Mouse (Mus musculus) brain, embryonic 18.5 days (tissue): ENCODE results near the gene Rgmb.

Experiments used
- DNase-seq: peaks from one replicate; pipeline ENCODE4 v3.0.0-alpha.2; 2012; ENCODE audit warnings: low read depth, low spot score

Rgmb gene

DNA sequence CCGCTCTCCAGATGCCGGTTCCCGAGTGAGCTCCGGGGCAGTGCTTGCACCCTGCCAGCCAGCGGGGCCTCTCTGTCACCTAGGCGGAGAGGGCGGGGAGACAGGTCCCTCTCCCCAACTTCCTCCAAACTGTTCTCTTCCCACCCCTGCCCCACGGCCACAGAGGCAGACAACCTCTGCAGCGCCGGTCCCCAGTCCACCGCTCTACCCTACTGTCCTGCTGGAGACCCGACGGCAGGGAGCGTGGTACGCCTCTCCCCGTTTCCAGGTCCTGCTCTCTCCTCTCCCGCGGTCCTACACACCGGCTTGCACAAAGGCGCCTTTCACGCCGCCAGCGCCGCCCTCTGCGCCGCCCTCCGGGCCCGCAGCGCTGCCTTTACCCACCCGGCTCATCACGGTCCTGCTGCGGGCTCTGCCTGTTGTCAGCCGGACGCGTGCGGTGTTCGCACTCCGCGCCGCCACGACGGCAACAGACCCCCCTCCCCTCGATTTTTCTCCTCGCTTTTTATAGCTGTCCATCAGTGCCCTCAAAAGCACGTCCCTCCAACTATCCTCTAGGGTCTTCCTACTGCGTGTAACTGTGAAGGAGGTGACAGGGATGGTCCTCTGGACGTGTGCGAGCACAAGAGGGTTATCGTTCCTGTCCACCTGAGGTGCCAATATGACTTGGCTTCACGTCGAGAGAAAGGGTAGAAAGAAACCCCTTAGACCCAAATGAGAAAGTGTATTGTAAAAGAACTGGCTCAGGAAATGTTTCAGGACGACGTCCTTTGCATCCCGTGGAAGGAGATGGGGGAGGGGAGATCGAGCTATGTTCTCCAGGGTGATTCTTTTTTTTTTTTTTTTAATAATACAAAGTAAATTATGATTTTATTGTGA lies at the start of gene Rgmb:
Rgmb (minus strand) TSS at position 274 of the 879 bp plus-strand sequence.
- DNase-seq = no peak

GRCm38 (mm10) chr17:15874765-15875164 lies 43.9 kb upstream of the Rgmb start:
- DNase-seq = no peak

DNA sequence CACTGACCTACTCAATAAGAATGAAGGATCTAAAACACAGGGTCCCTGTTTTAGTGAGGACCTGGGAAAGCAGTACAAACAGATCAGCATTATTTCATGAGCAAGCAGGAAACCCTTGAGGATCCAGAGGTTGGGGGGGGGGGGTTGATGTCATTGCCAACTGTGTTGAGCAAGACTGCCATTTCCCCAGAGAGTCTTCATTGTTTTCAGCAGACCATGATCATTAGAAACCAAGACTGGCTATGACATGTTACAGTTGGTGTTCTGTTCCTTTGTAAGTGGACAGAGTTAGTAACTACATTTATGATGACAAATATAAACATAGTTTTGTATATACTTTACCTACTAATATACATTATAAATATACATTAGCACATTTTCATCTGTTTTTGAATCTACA lies 41.3 kb upstream of the Rgmb start:
- no peak for DNase-seq

GRCm38 (mm10) chr17:15865249-15865648 lies 34.4 kb upstream of the Rgmb start:
- DNase-seq = no peak

DNA sequence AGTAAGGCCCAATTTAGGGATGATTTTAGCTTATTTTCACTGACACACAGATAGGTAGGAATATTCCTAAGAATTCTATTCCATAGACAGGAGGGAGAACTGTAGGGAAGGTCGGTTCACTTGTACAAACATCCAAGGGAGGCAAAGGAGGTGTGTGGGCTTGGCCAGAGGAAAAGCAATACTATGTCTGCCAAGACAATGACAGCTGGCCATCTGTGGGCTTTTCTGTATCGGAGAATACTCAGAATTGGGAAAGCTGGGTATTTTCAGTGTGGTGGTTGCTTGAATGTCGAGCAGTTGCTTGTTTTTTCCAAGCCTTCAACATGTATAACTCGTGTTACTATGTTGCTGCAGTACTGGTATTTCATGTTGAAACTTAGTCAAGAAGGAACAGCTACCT lies 31.5 kb upstream of the Rgmb start:
- DNase-seq = no peak

GRCm38 (mm10) chr17:15853121-15853520 lies 22.3 kb upstream of the Rgmb start:
- no peak for DNase-seq

- no peak for DNase-seq
Observed at GRCm38 (mm10) chr17:15850544-15850943, 19.7 kb upstream of the Rgmb start.

GRCm38 (mm10) chr17:15841425-15841824 lies 10.6 kb upstream of the Rgmb start:
- no peak for DNase-seq

- no peak for DNase-seq
Observed at GRCm38 (mm10) chr17:15832398-15832797, 1.6 kb upstream of the Rgmb start.

DNA sequence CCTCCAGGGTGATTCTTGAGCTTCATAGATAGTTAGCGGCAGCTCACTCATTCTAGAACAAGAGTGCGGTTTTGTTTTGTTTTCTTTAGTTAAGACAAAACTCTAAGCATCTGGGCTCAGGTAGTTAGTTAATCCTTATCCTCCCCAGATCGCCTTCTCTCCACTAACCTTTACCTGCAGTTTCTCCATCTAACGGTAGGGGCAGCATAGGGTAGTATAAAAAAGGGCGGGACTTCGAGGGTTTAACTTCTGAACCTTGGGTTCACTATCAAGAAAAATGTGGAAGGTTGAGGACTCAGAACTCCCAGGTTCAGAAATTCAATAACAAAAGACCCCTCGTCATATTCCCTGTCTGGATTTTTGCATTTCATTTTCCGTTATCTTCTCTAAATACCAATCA lies 971 bp upstream of the Rgmb start:
- no peak for DNase-seq

DNA sequence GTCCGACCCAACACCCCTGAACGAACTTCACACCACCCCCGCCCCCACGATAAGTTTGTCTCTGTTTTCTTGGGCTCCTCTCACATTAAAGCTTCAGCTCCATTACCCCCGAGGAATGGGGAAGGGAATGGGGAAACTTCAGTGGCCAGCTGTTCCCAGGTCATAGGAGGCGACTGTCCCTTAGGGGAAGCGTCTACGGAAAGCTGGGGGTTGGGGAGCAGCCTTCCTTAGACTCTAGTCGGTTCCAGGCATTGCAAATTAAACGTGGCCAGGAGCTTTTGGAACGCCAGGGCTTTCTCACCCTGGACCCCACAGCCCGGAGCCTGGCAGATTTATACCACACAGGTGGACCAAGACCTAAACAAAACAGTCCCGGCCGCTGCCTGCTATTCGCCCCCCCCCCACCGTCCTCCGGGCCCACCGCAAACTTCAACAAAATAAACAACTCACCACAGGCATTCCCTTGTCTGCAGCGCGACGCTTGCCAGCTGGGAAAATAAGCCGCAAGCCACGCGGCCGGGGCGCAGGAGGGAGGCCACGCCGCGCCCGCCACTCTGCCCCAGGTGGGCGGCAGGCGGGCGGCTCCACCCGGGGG lies 571 bp downstream of the Rgmb start:
- DNase-seq = no peak

GRCm38 (mm10) chr17:15829198-15830170 lies 1.4 kb downstream of the Rgmb start:
- DNase-seq = no peak

DNA sequence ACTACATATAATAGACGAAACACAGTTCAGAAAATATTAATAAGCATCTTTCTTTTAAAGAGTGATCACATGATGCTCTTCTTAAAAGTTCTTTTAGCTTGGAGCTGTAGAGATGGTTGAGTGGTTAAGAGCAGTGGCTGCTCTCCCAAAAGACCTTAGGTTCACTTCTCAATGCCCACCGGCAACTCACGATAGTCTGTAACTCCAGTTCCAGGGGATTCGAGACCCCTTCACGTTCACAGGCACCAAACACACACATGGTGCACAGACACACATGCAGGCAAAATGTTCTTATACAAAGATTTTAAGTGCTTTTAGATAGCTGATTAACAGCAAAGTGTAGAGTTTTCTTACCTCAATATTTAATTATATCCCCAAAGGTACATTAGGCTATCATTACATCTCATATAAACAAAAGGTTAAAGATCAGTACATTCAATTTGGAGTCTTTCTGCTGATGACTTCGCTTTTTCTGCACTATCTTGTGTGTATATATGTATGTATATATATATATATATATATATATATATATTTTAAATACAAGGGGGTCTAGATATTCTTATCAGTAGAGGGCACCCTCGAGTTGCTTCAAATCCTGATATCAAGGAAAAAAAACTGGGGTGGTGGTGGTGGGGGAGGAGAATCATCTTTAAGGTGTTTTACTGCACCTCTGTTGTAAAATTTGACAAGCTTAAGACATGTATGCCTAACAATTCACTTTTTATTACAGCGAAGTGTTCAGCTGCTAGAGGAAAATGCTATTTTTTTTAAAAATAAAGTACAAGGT lies 2.5 kb downstream of the Rgmb start:
- no peak for DNase-seq

- DNase-seq = no peak
Observed at GRCm38 (mm10) chr17:15826928-15827327, 3.9 kb downstream of the Rgmb start.

- peak; percentile 96 for DNase-seq
Observed at GRCm38 (mm10) chr17:15826444-15826909, 4.4 kb downstream of the Rgmb start.

GRCm38 (mm10) chr17:15825481-15826396 lies 5.1 kb downstream of the Rgmb start:
- DNase-seq = no peak

DNA sequence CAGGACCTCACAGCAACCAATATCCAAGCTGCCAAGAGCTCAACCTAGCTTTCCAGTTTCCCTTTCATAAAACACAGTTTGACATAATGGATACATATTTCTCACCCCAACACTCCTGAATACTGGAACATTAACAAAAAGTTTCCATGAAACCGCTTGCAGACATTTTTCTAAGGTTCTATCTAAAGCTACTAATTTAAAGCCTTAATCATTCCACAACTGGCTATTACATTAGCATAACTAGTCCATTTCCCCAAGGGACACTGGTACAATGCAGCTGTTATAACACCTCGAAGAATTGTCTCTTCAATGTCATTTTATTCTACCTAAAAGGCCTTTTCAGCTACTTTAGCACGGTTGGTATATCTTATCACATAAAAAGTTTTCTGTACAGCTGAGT lies 6.0 kb downstream of the Rgmb start:
- no peak for DNase-seq

DNA sequence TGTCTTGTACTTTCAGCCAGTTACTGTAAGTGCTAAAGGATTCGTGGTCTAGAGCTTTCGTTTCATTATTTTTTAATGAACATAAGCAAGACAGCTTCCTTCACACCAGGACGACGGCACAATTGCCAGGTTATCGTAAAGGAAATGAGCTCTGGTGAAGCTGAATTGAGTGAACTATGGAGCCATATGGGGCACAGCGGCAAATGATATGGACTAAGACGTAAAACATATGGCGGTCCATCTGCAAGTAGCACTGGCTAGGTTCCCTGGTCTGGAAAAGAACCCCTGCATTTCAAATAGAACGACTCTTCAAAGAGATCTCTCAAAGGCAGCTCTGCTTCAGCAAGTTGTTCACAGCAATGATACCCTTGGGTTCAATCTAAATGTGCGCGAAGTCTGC lies 6.5 kb downstream of the Rgmb start:
- DNase-seq = no peak

DNA sequence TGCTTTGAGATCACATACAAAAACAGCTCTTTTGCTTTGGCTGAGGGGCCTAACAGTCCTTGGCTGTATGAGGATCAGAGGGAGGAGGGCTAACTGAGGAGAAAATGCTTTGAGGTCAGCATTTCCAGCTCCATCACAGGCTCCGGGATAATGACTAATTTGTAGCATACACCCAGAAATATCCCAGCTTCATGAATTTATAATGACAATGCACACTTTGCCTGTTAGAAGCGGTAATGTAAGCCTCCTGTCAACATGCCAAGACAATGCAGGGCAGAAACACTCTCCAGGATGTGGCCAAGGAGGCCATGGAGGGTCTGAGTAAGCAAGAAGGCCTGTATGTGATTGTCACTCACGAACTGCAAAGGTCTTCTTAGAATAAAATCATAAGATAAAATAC lies 7.0 kb downstream of the Rgmb start:
- DNase-seq = no peak

GRCm38 (mm10) chr17:15823215-15823614 lies 7.6 kb downstream of the Rgmb start:
- DNase-seq = no peak
